Mouse (Mus musculus): Measurements from ENCODE around the gene Abcf2.
A peak's percentile ranks its signal among the peaks of the same experiment; 100 is the strongest.

The Abcf2 gene

DNA sequence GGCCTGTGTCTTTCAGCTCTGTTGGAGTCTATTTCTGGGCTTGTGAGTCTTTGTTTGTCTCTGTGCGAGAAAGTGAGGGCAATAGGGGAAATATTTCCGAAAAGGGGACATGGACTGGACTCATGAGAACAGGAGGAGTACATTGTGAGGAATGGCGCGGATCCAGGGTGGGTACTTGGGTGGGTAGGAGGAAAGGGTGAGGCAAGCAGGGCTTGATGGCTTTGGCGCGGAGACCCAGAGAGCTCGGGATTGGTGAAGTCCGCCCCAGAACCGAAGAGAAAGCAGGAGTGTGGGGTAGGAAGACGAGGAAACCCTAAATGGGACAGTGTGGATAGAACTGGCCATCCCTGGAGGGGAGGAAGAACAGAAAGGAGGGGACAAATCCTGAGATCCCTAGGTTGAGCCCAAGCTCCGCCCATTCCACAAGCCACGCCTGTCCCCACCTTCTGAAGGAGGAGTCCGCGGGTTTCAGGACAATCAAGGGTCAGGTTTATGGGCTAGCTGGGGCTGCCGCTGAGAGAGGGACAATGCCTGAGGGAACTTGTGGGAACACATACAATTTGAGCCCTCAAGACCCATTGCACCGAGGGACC is 25.6 kb upstream of the Abcf2 start:
- no peak for DNase-seq (ENCODE audit: extremely low spot score, low read depth, low spot score)

DNA sequence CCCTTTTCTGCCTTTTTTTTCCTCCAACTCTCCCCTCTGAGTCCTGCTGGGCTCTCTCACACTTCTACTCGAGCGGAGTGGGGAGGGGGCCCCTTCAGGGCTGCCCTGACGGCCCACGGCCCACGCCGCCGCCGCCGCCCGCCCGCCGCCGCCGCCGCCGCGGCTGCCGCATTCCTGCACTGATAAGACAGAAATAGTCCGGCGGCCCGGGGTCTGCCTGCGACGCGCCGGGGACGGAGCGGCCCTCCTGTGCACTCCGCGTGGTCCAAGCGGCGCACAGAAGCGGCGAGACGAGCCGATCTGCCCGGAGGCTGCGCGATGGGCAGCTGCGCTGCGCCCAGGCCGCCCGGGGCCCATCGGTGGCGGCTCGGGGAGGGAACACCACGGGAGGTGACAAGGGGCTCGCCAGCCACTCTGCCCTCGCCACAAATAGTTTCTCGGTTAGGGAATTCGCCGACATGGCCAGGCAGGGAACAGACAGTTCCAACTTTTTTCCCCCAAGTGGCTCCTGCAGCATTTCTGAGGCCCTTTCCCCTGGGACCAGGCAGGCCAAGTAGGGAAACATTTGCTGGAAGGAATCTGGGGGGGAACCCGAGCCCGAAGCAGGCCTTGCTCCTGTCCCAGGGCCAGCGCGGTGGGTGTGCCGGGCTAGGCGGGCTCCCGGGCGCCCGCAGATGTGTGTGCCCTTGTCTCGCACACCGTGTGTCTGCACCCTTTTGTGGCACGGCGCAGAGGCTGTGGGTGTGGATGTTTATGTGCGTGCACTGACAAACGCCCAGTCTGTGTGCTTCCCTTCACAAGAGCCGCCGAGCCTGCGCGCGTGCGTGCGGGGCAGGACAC is 24.9 kb upstream of the Abcf2 start:
- DNase-seq (ENCODE audit: extremely low spot score, low read depth, low spot score): no peak

DNA sequence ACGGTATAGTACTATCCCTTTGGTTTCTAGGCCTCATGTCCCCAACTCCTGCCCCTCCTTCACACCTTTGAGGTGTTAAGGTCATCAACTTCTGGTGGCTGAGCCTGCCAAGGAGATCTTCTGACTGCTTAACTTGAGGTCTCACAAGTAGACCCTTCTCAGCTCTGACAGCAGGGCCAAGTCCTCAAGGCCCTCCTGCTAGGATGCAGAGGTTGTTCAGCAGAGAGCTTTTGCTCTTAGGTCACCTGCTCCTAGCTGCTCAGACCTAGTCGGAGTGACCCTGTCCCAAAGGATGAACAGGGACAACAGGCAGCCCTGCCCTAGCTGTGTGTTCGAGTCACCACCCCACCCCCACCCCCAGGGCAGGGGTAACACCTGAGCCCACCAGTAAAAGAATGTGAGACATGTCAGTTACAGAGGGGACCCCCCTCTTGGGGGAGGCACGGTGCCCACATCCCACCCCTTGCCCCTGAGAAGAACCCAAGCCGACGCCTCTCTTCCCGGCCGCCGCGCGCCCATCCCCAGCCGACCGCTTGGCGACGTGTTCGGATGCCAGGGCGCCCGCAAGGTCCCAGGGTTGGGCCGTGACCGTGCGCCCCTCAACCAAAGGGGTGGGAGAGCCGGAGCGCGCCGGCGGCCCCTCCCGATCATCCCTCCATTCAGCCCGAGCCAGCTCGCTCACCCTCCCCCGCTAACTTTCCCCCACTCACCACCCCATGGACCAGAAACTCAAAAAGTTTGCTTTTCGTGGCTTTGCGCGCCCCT is 24.0 kb upstream of the Abcf2 start:
- DNase-seq (ENCODE audit: extremely low spot score, low read depth, low spot score): no peak

DNA sequence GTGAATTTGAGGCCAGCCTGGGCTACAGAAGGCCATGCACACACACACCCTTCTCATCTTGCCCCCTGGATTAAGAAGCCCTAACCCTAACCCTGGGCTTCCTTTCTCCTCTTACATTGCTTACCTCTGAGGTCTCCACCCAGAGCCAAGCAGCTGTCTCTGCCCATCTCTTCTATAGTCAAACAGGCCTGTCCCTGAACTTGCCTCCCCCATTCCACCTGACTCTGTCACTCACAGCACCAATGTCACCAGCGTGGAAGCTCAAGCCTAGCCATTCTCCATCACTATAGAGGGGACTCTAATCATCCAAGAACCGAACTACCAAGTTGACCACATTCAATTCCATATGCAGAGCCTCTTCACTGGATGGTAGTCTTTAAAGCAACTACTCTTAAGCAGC is 23.0 kb upstream of the Abcf2 start:
- DNase-seq (ENCODE audit: extremely low spot score, low read depth, low spot score): no peak

DNA sequence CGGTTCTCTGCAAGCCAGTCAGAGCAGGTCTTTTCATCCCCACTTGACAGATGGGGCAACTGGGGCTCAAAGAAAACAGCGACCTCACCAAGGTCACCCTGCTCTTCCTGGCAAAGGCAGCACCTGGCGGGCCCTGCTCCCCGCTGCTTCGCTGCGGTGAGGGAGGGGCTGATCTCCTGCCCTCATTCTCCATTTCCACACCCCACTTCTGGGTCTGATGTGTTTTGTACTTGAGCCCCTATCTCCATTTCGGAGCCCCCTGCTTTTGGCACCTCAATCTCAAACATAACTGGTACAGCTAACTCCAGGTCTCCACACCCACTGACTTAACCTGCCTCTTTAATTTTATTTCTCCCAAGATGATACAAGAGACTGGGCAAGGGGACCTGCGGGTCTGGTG is 21.9 kb upstream of the Abcf2 start:
- no peak for DNase-seq (ENCODE audit: extremely low spot score, low read depth, low spot score)

DNA sequence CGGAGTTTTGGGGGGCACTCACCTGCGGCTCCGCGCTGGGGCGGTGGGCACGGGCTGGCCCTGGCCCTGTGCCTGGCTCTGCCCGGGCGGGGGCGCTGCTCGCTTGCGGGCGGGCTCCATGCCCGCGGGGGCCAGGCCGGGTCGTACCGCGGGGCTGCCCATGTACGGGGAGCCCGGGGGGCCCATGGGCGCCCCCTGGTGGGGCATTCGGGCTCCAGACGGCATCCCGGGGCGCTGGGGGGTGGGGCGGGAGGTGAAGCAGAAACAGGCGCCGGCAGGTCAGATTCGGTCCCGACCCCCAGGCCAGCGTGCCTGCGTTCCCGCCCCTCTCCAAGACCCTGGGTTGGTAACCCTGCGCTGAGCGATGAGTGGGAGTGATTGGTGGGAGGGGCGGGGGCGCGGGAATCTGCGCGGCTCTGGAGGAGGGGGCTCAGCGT is 21.3 kb upstream of the Abcf2 start:
- no peak for DNase-seq (ENCODE audit: extremely low spot score, low read depth, low spot score)

DNA sequence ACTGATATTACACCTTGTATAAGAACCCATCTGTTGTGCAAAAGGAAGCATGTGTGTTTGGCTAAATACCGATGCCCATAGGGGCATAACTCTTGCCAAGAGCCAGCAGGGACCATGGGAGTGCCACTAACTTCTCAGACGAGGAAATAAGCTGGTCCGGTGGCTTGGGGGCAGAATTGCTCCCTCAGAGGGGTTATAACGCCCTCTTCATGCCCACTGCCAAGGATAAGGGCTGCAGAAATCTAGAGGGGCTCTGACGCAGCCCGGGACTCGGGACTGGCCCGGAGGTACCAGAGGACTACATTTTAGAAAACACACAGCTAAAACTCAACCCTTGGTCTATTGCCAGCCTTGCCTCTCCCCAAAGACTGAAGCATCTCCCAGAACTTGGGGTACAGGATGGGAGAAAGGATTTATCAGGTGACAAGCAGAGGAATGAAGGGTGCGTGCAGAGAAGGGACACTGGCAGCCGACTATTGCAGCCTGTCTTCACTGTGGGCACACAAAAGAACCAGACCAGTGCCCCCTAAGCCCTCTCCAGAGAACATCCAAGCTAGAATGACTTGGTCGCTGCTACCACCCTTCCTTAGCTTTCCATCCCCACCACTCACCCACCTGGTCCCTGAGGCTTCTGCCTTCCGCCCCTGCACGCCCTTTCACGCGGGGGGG is 20.8 kb upstream of the Abcf2 start:
- DNase-seq (ENCODE audit: extremely low spot score, low read depth, low spot score): no peak

DNA sequence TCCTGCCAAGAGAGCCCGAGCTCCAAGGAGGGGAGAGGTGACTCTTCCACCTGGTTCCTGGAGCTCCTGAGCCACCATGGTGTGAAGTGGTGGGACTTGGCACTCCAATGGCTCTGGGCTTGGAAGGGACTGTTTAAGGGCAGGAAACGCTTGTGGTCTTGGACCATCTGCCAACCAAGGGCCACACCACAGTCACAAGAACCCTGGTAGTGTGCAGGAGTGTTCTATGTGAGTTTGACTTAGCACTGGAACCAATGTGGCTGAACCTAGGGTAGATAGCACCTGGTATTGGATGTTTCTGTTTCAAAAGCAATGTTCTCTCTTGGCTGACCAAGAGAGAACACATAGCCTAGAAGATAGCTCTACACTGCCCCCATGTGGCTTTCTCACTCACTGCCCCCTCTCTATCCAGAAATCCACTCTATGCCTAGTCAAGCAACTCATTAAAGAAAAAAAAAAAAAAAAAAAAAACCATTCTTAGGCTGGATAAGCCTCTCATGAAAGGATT is 20.0 kb upstream of the Abcf2 start:
- DNase-seq (ENCODE audit: extremely low spot score, low read depth, low spot score): peak; percentile 86

DNA sequence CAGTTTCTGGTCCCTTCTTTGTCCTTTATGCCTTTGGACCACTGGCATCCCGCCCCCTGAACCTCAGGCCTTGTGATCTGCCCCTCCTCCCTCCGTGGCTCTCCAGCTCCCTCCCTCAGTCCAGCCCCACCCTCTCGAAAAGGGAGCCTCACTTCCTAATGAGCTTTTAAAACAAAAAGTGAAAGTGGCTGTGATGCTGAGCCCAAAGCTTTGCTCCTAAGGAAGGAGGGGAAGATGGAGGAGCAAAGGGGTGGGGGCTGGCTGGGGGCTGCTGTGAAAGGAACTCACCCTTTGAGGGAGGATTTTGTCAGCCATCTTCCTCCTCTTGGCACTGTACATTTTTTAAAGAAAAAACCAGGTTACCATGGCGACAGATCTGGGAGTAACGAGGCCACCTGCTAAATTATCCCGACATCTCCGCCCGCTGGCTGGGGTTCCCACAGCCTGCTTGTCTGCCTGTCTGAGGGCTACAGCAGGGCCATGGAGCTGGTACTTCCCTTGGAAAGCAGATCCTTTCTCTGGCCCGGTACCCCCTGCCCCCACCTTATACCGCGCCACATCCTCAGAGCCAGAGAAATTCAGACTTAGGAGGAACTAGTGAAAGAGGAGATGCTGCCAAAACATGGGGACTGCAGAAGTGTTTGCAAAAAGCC is 19.4 kb upstream of the Abcf2 start:
- DNase-seq (ENCODE audit: extremely low spot score, low read depth, low spot score): no peak

DNA sequence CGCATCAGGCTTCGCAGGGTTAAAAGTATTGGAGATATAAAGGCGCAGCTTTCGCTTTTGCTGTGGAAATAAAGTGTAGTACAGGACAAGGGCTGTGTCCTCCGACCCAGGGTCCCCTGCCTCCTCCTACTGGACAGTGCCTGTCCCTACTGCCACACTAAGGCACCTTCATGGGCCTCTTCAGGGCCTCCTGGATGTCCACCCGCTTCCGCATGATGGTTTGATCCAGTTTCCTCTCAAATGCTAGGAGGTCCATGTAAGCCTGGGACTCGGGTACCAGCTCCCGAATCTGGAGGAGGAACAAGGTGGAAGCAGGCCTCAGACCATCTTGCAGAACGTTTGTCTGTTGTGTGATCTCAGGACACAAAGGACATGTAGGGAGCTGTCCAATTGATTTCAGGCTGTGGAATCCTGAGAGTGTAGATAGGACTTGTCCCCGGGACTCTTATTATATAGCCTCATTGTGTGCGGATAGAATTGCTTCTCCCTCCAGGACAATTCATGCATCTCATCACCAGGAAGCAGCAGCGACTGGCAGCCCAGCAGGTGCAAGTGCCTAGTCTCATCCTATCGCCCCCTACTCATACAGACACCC is 18.6 kb upstream of the Abcf2 start:
- no peak for DNase-seq (ENCODE audit: extremely low spot score, low read depth, low spot score)

DNA sequence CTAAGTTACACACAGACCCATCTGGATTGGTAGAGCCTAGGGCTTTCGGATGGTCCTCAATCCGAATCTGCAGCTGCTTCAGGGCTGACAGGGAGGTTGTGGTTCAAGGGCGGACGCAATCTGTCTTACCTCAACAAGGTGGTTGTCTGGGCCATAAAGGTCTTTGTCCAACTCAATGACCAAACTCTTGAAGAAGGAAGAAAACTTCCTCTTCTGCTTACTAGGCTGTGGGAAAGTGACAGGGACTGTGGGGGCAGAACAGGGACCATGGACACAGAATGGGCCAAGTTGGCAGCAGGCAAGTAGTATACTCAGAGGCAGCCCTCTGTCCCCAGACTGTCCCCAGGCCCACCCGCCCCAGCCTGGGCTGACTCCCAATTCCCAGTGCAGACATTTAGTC is 18.0 kb upstream of the Abcf2 start:
- no peak for DNase-seq (ENCODE audit: extremely low spot score, low read depth, low spot score)

DNA sequence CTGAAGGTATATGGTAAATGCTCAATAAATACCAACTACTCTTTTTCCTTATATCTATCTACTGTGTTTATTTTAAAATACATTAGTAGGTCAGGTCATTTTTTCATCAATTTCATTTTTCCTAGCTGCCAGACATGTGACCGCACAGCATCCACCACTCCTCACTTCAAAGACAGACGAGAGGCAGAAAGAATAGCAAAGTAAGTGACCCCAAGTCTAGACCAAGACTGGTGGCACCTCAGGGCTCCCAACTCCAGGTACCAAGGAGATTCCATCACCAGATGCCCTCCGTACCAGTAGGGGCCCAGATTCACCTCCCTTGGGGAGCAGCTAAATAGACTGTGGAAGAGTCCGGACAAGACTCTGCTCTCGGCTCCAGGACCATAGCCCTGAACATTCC is 17.1 kb upstream of the Abcf2 start:
- DNase-seq (ENCODE audit: extremely low spot score, low read depth, low spot score): no peak

DNA sequence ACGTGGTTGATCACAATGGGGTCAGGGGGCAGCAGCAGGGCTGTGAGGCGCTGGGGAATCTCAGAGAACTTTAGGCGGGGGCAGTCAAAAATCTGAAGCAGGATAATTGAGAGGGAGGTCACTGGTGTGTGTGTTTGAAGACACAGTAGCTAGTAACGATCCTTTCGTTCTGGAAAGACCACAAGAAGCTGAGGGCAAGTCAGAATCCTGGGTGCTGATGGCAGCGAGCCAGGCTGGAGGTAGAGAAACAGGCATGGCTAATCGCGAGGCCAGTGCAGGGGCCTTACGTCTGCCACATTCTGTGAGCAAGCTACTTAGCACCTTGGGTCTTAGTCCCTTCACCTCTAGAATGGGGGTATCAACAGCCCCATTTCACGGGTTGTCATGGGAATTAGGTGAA is 16.7 kb upstream of the Abcf2 start:
- no peak for DNase-seq (ENCODE audit: extremely low spot score, low read depth, low spot score)

DNA sequence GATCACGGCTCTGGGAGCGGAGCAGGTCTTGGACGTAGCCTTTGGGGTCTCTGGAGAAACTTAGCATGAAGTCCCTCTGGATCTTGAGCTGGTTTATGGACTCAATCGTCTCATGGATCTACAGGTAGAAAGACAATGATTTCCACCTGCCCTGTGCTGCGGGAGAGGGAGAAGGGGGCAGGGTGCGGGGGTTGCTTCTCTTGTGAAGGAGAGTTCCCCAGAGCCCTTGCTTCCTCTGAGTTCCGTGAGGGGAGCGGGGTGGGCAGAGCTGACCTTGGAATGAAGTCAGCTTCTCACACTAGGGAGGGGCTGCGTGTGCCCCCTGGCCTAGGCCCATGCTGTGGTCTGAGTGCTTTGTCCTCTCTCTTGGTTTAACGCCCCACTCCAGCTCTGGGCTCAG is 16.0 kb upstream of the Abcf2 start:
- DNase-seq (ENCODE audit: extremely low spot score, low read depth, low spot score): no peak

DNA sequence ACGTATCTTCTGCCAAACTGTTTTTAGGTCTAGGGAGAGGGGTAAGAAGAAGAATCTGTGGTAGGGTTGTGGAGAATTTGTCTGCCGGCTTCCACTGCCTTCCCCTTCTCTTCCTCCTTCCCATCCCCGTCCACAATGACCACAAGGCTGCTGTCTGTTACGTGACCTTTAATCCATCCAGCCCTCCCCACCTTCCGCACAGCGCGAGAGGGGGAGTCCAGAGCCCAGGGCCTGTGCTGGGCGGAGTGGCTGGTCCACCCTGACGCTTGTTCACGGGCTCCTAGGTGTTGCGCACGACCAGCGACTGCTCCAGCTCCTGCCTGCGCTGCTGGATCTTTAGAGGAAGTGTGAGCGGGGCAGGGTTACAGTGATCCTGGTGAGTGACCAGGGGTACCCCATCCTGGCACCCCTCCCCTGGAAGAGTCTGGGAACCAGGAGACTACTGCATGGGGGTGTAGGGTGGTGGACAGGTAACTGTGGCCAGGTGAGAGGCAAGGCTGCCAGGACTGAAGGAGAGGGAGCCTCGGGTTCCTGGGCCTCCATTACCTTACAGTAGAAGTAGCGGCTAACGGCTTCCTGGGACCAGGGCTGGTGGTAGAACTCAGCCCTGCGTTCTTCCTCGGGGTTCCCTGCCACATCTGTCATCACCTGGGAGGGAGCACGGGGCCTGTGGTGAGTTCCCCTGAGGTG is 15.3 kb upstream of the Abcf2 start:
- DNase-seq (ENCODE audit: extremely low spot score, low read depth, low spot score): no peak

DNA sequence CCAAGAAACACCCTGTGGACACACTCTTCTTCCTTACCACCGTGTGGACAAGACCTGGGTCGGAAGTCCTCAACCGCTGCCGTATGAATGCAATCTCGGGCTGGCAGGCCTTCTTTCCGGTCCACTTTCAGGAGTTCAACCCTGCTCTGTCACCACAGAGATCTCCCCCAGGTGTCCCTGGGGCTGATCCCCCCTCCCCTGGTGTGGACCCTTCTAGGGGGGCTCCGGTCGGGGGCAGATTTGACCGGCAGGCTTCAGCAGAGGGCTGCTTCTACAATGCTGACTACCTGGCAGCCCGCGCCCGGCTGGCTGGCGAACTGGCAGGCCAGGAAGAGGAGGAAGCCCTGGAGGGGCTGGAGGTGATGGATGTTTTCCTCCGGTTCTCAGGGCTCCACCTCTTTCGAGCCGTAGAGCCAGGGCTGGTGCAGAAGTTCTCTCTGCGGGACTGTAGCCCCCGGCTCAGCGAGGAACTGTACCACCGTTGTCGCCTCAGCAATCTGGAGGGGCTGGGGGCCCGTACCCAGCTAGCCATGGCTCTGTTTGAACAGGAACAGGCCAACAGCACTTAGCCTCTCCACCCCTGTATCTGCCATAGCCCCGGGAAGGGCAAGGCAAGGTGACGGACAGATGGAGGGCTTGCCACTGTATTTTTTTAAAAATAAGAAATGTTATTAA is 14.7 kb upstream of the Abcf2 start:
- no peak for DNase-seq (ENCODE audit: extremely low spot score, low read depth, low spot score)

DNA sequence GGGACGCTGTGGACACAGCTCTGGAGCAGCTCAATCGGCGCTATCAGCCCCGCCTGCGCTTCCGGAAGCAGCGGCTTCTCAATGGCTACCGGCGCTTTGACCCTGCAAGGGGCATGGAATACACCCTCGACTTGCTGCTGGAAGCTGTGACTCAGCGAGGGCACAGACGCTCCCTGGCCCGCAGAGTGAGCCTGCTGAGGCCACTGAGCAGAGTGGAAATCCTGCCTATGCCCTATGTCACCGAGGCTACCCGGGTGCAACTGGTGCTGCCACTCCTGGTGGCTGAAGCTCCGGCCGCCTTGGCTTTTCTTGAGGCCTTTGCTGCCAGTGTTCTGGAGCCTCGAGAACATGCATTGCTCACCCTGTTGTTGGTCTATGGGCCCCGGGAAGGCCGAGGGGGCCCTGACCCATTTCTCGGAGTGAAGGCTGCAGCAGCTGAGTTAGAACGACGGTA is 14.0 kb upstream of the Abcf2 start:
- no peak for DNase-seq (ENCODE audit: extremely low spot score, low read depth, low spot score)

DNA sequence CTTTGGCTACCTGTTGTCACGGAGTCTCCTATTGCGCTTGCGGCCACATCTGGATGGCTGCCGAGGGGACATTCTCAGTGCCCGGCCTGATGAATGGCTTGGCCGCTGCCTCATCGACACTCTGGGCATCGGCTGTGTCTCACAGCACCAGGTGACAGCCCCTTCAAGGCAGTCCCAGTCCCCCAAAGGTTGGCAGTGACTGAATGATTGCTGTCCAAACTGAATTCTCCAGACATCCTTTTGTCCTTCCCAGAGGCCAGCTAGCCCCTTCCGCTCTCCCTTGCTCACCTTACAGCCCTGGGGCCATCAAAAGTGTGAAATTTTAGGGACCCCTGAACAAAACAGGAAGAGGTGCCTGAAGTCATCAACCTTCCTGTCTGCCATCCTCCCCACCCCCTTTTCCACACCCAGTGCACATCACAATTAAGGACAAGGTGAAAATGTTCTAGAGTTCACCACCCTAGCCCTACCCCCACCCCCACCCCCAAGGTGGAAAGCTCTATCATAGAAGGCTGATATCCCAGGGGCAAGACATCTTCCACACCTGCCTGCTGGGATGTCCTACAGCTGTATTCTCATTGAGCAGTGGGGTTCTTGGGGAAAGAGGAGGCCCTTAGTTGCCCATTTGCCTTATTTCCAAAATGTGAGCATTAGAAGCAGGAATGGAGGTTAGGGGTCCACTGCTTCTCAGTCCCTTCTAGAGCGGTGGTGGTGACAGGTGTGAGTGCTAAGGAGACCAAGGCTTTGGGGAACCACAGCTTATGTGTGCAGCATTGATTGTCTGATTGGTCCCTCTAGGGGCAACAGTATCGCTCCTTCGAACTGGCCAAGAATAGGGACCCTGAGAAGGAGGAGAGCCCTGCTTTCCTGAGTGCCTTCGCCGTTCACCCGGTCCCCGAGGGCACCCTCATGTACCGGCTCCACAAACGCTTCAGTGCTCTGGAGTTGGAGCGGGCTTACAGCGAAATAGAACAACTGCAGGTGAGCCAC is 12.5 kb upstream of the Abcf2 start:
- no peak for DNase-seq (ENCODE audit: extremely low spot score, low read depth, low spot score)

All from hindlimb bud, embryonic 11.5 days (tissue).